Mouse (Mus musculus): ENCODE measurements around the gene Slc6a8. TPM values are rescaled to one million over a fixed set of nuclear protein-coding genes. Genes with fewer than 3 reads are reported as not detected.

The Slc6a8 gene
- polyA plus RNA-seq, 1 experiment, result 39.8 TPM

- Histone ChIP-seq H3K27ac (ENCODE audit: insufficient read depth, low read depth, low read length) (no peak overlapping the region), H3K4me1 (ENCODE audit: control insufficient read depth, insufficient read depth, low read length) (peaks cover 17% of the 10 kb centered on the region), H3K4me3 (ENCODE audit: insufficient read depth, low read length) (no peak overlapping the region)
- TF ChIP-seq CTCF (IDR thresholded peaks at IDR 0.05; ENCODE audit: low read depth, low read length) (no peak), POLR2A (IDR thresholded peaks at IDR 0.05; ENCODE audit: borderline replicate concordance, low read depth, low read length) (no peak)
These were observed 3.7 kb downstream of the Slc6a8 start for GRCm38 (mm10) chrX:73676668-73677067.

- no peak for TF ChIP-seq POLR2A (IDR thresholded peaks at IDR 0.05; ENCODE audit: borderline replicate concordance, low read depth, low read length)
- no peak for TF ChIP-seq CTCF (IDR thresholded peaks at IDR 0.05; ENCODE audit: low read depth, low read length)
- peaks cover 7% of the 10 kb centered on the region; the same call in 1 of the 2 replicates for H3K4me1 ChIP-seq (ENCODE audit: control insufficient read depth, insufficient read depth, low read length)
- H3K27ac ChIP-seq (ENCODE audit: insufficient read depth, low read depth, low read length), result no peak overlapping the region
- H3K4me3 ChIP-seq (ENCODE audit: insufficient read depth, low read length), result no peak overlapping the region
These were observed 11.2 kb downstream of the Slc6a8 start for GRCm38 (mm10) chrX:73684156-73684555.

GRCm38 (mm10) chrX:73684978-73685377, 12.0 kb downstream of the Slc6a8 start:
- no peak overlapping the region for H3K4me3 ChIP-seq (ENCODE audit: insufficient read depth, low read length)
- H3K27ac ChIP-seq (ENCODE audit: insufficient read depth, low read depth, low read length), result no peak overlapping the region
- TF ChIP-seq POLR2A (IDR thresholded peaks at IDR 0.05; ENCODE audit: borderline replicate concordance, low read depth, low read length) (no peak), CTCF (IDR thresholded peaks at IDR 0.05; ENCODE audit: low read depth, low read length) (no peak)
- H3K4me1 ChIP-seq (ENCODE audit: control insufficient read depth, insufficient read depth, low read length), result peaks cover 7% of the 10 kb centered on the region; the same call in 1 of the 2 replicates

- no peak overlapping the region for H3K27ac ChIP-seq (ENCODE audit: insufficient read depth, low read depth, low read length)
- H3K4me1 ChIP-seq (ENCODE audit: control insufficient read depth, insufficient read depth, low read length), result peaks cover 7% of the 10 kb centered on the region; the same call in 1 of the 2 replicates
- no peak overlapping the region for H3K4me3 ChIP-seq (ENCODE audit: insufficient read depth, low read length)
- TF ChIP-seq POLR2A (IDR thresholded peaks at IDR 0.05; ENCODE audit: borderline replicate concordance, low read depth, low read length), result no peak
- TF ChIP-seq CTCF (IDR thresholded peaks at IDR 0.05; ENCODE audit: low read depth, low read length), result no peak
These were observed 12.7 kb downstream of the Slc6a8 start for GRCm38 (mm10) chrX:73685629-73686028.

GRCm38 (mm10) chrX:73690917-73691629, 18.1 kb downstream of the Slc6a8 start:
- no peak overlapping the region for H3K27ac ChIP-seq (ENCODE audit: insufficient read depth, low read depth, low read length)
- peaks cover 8% of the 10 kb centered on the region; the same call in 1 of the 2 replicates for H3K4me1 ChIP-seq (ENCODE audit: control insufficient read depth, insufficient read depth, low read length)
- no peak for TF ChIP-seq POLR2A (IDR thresholded peaks at IDR 0.05; ENCODE audit: borderline replicate concordance, low read depth, low read length)
- no peak for TF ChIP-seq CTCF (IDR thresholded peaks at IDR 0.05; ENCODE audit: low read depth, low read length)
- peak overlapping the region; percentile 21; the same call in 1 of the 2 replicates for H3K4me3 ChIP-seq (ENCODE audit: insufficient read depth, low read length)

GRCm38 (mm10) chrX:73700472-73700871, 27.5 kb downstream of the Slc6a8 start:
- TF ChIP-seq POLR2A (IDR thresholded peaks at IDR 0.05; ENCODE audit: borderline replicate concordance, low read depth, low read length) (no peak), CTCF (IDR thresholded peaks at IDR 0.05; ENCODE audit: low read depth, low read length) (no peak)
- no peaks in the 10 kb centered on the region for H3K4me1 ChIP-seq (ENCODE audit: control insufficient read depth, insufficient read depth, low read length)
- no peak overlapping the region for H3K27ac ChIP-seq (ENCODE audit: insufficient read depth, low read depth, low read length)
- no peak overlapping the region for H3K4me3 ChIP-seq (ENCODE audit: insufficient read depth, low read length)

GRCm38 (mm10) chrX:73715476-73716108, 42.6 kb downstream of the Slc6a8 start:
- Histone ChIP-seq H3K4me3 (ENCODE audit: insufficient read depth, low read length) (peak overlapping the region; percentile 92), H3K27ac (ENCODE audit: insufficient read depth, low read depth, low read length) (peak overlapping the region; percentile 73), H3K4me1 (ENCODE audit: control insufficient read depth, insufficient read depth, low read length) (peaks cover 16% of the 10 kb centered on the region)
- TF ChIP-seq CTCF (IDR thresholded peaks at IDR 0.05; ENCODE audit: low read depth, low read length) (no peak; the same call in 1 of the 2 replicates), POLR2A (IDR thresholded peaks at IDR 0.05; ENCODE audit: borderline replicate concordance, low read depth, low read length) (no peak)

- TF ChIP-seq POLR2A (IDR thresholded peaks at IDR 0.05; ENCODE audit: borderline replicate concordance, low read depth, low read length), result no peak
- TF ChIP-seq CTCF (IDR thresholded peaks at IDR 0.05; ENCODE audit: low read depth, low read length), result no peak
These were observed 43.2 kb downstream of the Slc6a8 start, which contains the start of the genes Bcap31 and Abcd1 for GRCm38 (mm10) chrX:73716109-73716661. Gene Bcap31 (minus strand): TSS chrX:73716175. Gene Abcd1 (plus strand): TSS chrX:73716597.

GRCm38 (mm10) chrX:73716709-73717545, 44.0 kb downstream of the Slc6a8 start:
- peaks cover 22% of the 10 kb centered on the region for H3K4me1 ChIP-seq (ENCODE audit: control insufficient read depth, insufficient read depth, low read length)
- TF ChIP-seq CTCF (IDR thresholded peaks at IDR 0.05; ENCODE audit: low read depth, low read length), result no peak
- peak; percentile 63; the same call in 1 of the 2 replicates for TF ChIP-seq POLR2A (IDR thresholded peaks at IDR 0.05; ENCODE audit: borderline replicate concordance, low read depth, low read length)

More at GRCm38 (mm10) chrX:73716109-73716661, 43.2 kb downstream of the Slc6a8 start, which contains the start of the genes Bcap31 and Abcd1:
- H3K4me3 ChIP-seq (ENCODE audit: insufficient read depth, low read length), result peak within 1 kb of the TSS; percentile 92
- peaks cover 22% of the 10 kb centered on the region for H3K4me1 ChIP-seq (ENCODE audit: control insufficient read depth, insufficient read depth, low read length)
- H3K27ac ChIP-seq (ENCODE audit: insufficient read depth, low read depth, low read length), result peak within 1 kb of the TSS; percentile 98

More at GRCm38 (mm10) chrX:73716709-73717545, 44.0 kb downstream of the Slc6a8 start:
- H3K4me3 ChIP-seq (ENCODE audit: insufficient read depth, low read length), result peak overlapping the region; percentile 73
- H3K27ac ChIP-seq (ENCODE audit: insufficient read depth, low read depth, low read length), result peak overlapping the region; percentile 98

Data from bone marrow macrophage, adult 2 months (primary cell).